Mouse (Mus musculus) heart, adult 11 months (tissue): ENCODE results near the gene Asb16.
"Not testable (repeated sequence)": the region's sequence is repeated elsewhere in the genome, so short reads cannot be mapped to it uniquely, and the experiment has no call there.

Experiments used
- DNase-seq: peaks from one replicate; pipeline ENCODE4 v3.0.0; 2022

Gene Asb16

DNA sequence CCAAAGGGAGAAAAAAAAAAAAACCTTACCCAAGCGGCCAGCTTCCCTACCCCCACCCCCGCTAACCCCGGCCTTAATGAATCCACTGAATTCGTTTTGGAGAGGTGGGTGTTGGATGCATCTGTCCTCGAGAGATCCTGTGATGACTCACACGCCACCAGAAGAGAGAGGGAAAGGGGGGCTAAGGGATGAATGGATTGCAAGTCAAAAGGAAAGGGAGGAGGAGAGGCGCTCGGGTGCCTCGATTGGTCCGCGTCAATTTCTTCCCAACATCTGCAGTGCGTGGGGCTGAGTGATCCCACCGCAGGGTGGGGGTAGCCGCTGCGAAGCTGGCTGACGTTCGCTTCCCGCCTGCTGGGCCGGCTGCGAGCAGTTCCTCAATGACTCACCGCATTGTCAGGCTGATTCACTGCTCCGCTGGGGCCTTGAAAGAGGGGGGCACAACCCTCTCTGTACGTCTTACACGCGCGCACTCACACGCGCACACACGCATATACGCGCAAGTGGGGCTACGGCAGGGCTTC, 23.6 kb upstream of the Asb16 start:
- peak; percentile 98 for DNase-seq

GRCm38 (mm10) chr11:102245581-102246272, 22.8 kb upstream of the Asb16 start:
- DNase-seq = no peak

DNA sequence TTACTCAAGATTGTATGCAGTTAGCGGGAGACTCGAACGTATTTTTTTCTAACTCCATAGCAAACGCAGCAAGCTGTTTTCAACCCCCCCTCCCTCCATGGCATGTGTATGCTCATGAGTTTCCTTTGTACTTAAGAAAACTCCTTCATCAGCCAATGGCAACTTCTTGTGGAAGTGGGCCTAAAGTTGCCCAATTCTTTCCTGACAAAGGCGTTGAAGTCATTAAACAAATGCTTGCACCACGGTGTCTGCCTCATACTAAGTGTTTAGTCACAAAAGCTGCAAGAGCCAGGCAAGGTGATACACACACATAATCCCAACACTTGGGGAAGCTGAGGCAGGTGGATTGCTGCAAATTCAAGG, 22.3 kb upstream of the Asb16 start:
- DNase-seq = no peak

GRCm38 (mm10) chr11:102246871-102247270, 21.7 kb upstream of the Asb16 start:
- no peak for DNase-seq

DNA sequence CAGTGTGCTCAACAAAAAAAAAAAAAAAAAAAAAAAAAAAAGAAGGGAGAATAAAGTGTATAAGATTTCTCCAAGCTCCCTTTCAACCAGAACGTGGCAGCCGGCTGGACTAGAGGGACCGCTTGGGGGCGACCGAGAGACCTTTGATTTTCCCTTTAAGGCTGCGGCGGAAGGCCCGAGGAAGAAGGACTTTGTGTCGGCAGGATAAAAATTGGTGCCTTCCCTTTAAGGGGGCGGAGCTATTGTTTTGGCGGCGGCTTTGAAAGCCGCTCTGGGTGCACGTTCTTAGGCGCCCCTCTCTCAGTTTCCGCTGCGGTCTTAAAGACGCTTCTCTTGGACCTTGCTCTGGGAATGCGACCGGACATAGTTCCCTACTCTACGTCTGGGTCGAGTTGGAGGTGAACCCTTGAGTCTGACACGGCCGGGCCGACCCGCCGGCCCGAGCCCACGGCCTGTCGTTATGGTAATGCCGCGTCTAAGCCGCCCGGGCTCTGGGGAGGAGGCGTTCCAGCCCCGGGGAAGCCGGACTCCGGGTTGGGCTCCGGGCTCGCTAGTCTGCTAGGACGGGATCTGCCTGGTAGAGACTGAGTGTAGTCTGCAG, 19.8 kb upstream of the Asb16 start, which contains the start of gene BC030867:
Gene BC030867 (plus strand): TSS at position 253 of the 601 bp plus-strand sequence.
- peak; percentile 97 for DNase-seq

DNA sequence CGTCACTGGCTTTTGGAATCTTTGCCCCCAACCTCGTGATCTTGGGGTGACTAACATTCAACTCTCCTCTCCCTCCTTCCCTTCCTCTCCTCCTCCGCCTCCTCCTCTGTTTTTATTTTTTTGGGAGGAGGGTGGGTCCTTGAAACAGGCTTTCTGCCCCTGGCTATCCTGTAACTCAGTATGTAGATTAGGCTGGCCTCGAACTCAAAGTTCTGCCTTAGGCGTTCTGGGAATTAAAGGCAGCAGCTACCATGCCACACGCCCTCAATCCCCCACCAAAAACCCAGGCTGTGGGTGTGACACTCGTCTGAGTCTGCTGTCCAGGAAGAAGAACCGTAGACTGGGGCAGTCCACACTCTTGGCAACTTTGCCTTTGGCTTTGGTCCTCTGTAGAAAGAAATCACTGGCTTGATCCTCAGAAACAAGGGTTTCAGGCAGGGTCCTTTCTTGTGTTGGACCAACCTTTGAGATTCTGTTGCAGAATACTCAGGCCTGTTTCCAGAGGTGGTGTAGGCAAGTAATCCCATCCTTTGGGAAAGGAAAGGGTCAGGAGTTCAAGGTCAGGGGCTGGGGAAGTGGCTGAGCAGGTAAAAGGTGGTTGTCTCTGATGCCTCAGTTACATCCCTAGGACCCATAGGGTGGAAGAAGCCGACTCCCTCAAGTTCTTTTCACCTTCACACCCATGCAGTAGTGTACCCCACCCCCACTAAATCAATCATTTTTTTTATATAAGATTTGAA, 19.0 kb upstream of the Asb16 start:
- DNase-seq = no peak

- no peak for DNase-seq
These were observed 11.0 kb upstream of the Asb16 start for GRCm38 (mm10) chr11:102257514-102257913.

DNA sequence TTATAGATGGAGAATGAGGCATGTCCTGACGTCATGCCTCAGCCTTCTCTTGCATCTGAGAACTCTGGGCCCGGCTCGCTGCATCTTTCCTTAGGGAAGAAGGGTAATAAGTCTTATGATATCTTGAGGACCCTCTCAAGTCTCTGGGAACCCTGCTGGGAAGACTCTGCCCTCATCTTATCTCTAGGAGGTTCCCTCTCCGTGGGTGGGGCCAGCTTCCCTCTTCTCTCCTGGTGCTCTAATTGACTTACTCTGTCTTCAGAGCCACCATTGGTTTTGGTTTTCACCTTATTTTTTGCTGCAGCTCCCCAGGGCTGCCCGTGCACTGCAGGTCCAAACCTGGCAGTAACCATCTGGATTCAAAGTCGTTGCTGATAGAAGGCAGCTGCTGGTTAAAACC, 10.4 kb upstream of the Asb16 start:
- no peak for DNase-seq

GRCm38 (mm10) chr11:102258521-102258920, 10.0 kb upstream of the Asb16 start:
- no peak for DNase-seq

DNA sequence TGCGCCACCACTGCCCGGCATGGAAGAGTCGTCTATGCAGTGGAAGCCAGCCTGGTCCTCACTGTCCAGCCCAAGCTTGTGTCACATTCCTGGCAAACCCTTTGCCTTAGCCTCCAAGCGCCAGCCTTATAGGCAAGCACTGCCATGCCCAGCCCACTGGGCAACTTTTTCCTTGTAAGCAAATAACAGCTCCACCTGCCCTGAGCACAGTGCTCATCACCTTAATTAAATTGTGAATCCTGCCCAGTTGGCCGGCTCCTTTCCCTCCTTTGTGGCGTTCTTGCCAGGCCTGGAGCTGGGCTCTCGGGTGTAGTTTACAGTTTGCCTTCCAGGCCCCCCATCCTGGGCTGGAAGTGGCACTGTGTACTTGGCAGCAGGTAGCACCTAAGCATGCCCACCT, 5.3 kb upstream of the Asb16 start:
- no peak for DNase-seq

DNA sequence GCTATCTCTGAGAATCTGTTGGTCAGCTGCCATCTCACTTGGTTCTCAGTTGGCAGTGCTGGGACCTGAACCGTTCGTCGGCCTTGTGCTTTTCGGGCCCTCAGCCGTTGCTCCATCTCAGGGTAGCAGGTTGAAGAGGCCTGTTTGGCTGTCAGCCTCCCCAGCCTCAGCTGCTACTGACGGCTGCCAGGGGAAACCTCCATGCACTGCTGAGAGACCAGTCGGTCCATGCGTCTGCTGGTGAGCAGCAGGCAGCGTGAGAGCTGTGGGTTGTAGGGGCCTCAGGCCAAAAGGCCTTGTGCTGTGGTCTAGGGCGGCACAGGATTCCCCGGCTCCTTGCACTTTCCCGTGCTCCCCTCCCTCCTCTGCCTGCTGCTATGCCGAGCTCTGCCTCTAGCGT, 2.7 kb upstream of the Asb16 start:
- DNase-seq = no peak

DNA sequence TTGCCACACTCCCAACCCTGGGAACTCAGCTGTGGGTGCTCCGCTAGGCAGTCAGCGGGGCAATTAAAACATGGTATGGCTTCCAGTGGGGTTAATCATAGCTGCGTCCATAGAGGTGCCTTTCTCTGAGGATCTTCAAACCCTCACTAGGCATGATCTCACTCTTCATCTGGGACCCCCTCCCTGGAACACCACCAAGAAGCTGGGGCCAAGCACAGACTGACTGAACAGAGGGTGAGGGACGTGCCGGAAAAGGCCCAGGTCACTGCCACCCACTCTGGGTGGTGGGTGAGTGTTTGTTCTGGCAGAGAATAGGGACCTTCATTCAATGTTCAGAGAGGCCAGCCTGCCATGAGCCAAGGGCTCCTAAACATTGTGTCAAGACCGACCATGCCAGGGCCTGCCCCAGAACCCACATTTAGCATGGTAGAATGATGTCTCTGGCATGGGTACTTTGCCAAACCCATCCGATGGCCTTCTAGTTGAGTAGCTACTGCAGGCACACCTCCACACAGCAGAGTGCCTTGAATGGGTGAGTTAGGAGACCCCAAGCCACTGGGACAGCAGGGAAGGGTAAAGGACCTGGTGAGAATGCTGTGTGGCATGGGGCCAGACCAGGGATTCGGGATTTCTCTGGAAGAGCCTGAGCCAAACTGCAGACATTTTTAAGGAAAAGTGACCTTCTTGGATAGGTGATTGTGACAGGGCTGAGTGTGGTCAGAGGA, 1.8 kb upstream of the Asb16 start:
- no peak for DNase-seq

DNA sequence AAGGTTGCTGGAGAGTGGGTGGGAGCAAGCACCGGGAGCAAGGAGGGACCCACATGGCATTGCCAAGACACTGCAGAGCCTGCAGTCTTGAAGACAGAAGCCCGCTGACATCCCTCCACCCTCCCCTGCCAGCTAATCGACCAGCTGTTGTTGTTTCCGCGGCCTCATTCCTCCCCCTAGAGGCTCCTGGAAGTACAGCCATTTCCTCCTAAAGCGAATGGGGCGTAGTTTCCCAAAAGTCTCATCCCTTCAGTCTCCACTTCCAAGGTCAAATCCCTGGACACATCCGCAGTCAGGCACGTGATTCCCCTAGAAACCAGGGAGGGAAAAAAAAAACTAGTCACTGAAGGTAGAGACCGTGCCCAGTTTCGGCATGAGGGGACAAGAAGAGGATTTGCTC, 1.1 kb upstream of the Asb16 start:
- peak; percentile 97 for DNase-seq

- no peak for DNase-seq
These were observed 7.9 kb downstream of the Asb16 start for GRCm38 (mm10) chr11:102276411-102276915.

- no peak for DNase-seq
These were observed 9.2 kb downstream of the Asb16 start for GRCm38 (mm10) chr11:102277754-102278153.

- DNase-seq = no peak
These were observed 11.1 kb downstream of the Asb16 start for GRCm38 (mm10) chr11:102279595-102279994.

DNA sequence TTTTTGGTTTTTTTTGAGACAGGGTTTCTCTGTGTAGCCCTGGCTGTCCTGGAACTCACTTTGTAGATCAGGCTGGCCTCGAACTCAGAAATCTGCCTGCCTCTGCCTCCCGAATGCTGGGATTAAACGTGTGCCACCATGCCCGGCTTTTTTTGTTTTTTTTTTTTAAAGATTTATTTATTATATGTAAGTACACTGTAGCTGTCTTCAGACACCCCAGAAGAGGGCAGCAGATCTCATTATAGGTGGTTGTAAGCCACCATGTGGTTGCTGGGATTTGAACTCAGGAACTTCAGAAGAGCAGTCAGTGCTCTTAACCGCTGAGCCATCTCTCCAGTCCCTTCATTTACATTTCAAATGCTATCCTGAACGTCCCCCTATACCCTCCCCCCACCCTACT, 11.7 kb downstream of the Asb16 start:
- not testable (repeated sequence) for DNase-seq

- DNase-seq = no peak
These were observed 15.4 kb downstream of the Asb16 start for GRCm38 (mm10) chr11:102283922-102284321.

DNA sequence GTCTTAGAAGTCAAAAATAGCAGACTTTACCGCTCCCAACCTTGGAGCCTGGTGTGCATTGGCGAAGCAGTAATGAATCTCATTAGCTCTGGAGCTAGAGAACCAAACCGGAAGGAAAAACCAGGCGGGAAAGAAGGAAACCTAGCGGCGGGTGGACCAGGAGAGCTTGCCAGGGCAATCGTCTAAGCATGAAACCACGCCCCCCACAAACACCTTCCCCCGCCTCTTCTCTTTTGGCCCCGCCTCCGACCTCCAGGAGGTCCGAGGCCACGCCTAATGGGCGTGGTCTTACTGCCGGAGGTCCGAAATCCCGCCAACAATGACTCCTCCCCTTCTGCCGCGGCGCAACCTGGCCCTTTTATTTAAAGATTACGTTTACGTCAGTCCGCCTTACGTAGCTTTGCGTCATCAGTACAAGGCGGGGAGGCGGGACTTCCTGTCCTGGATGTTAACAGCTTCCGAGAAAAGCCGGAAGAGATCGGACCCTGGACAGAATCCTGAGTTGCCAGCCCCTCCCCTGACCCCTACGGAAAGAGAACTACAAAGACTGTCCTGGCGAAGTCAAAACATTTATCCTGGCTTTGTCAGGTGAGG, 16.1 kb downstream of the Asb16 start, which contains the start of gene Tmub2:
Gene Tmub2 (plus strand): TSS at position 431 of the 594 bp plus-strand sequence.
- peak; percentile 100 for DNase-seq

DNA sequence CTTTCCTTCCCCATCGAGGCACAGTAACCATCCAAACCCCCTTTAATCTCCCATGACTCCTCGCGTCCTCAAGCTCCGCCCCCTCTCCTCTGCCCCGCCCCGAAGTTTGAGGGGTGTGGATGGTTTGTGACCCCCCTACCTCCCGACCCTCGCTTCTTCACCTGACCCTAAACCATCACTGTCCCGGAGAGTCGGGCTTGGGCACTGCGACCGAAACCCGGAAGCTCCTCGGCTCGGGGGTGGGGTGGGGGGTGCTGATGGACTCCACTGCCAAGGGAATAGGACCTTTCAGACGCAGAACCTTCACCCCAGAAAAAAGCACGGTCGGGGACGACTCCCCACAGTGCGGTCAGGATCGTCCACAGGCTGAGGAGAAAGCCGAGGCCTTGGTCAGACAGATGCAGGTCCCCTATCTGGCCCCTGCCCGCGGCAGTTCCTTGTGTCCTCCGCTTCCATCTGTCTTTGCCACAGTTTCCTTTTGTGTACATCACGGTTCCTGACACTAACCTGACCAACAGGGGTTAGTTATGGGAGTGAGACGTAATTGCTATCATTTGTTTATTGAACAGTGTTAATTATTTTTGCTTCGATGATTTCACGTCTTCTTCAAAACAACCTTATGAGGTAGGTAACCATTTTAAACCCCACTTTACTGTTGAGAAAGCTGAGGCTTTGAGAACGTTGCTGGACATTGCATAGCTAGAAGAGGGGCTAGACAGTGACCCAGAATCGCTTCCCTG, 16.7 kb downstream of the Asb16 start:
- DNase-seq = peak; percentile 99

- DNase-seq = peak; percentile 93
These were observed 18.9 kb downstream of the Asb16 start for GRCm38 (mm10) chr11:102287485-102287884.
